Mouse (Mus musculus) intestine, embryonic 16.5 days (tissue): ENCODE results near the gene Arcn1. TPM values are rescaled to one million over a fixed set of nuclear protein-coding genes. Genes with fewer than 3 reads are reported as not detected.
"Not testable (repeated sequence)": the region's sequence is repeated elsewhere in the genome, so short reads cannot be mapped to it uniquely, and the experiment has no call there.

Source experiments
- ATAC-seq: fragments of 200-750 bp; cut with Nextera tagmentation; 2 replicates; pipeline ENCODE4 v1.8.0; 2017; ENCODE audit warnings: moderate TSS enrichment, moderate library complexity
- H3K27ac ChIP-seq: fragments of 300-500 bp; sonication (generic); 2 replicates; pipeline ENCODE4 v1.5.1; 2014; ENCODE audit warnings: mild to moderate bottlenecking, low read length
- H3K27me3 ChIP-seq: fragments of 300-500 bp; sonication (generic); replicated peaks from 2 replicates; pipeline ENCODE4 v1.6.1; 2014; ENCODE audit warnings: low read length, control low read depth, mixed read lengths; ENCODE audit not compliant: control insufficient read depth, insufficient read depth
- H3K36me3 ChIP-seq: fragments of 300-500 bp; sonication (generic); 2 replicates; pipeline ENCODE4 v1.6.1; 2014; ENCODE audit warnings: low read length, control low read depth; ENCODE audit not compliant: control insufficient read depth, insufficient read depth
- H3K4me1 ChIP-seq: fragments of 300-500 bp; sonication (generic); 2 replicates; pipeline ENCODE4 v1.6.1; 2014; ENCODE audit warnings: low read length, control low read depth, mixed read lengths; ENCODE audit not compliant: control insufficient read depth, insufficient read depth
- H3K4me2 ChIP-seq: fragments of 300-500 bp; sonication (generic); 2 replicates; pipeline ENCODE4 v1.6.1; 2014; ENCODE audit warnings: low read depth, low read length, control low read depth
- H3K4me3 ChIP-seq: fragments of 300-500 bp; sonication (generic); 2 replicates; pipeline ENCODE4 v1.5.1; 2014; ENCODE audit warnings: mild to moderate bottlenecking, low read length
- H3K9ac ChIP-seq: fragments of 300-500 bp; sonication (generic); 2 replicates; pipeline ENCODE4 v1.6.1; 2014; ENCODE audit warnings: low read depth, low read length
- H3K9me3 ChIP-seq: fragments of 300-500 bp; sonication (generic); 2 replicates; pipeline ENCODE4 v1.6.1; 2016; ENCODE audit warnings: low read length, control low read depth; ENCODE audit not compliant: control insufficient read depth
- WGBS: fragments of 180-500 bp; shearing (Covaris S2); extraction: QIAGEN DNeasy Blood & Tissue Kit; methylation state at CpG from one replicate; pipeline ENCODE4 v1.1.7; 2014; 5-methylcytosine and 5-hydroxymethylcytosine counted together
- polyA plus RNA-seq: library from polyadenylated mRNA; unstranded; fragments of >200 nt; fragmentation: Nextera tagmentation; extraction: Ambion mirVana; gene quantifications from 2 replicates; pipeline ENCODE4 v1.2.1, GENCODE M21; 2015

The Arcn1 gene
- polyA plus RNA-seq, 1 experiment from 2014 or later, result 187 TPM

DNA sequence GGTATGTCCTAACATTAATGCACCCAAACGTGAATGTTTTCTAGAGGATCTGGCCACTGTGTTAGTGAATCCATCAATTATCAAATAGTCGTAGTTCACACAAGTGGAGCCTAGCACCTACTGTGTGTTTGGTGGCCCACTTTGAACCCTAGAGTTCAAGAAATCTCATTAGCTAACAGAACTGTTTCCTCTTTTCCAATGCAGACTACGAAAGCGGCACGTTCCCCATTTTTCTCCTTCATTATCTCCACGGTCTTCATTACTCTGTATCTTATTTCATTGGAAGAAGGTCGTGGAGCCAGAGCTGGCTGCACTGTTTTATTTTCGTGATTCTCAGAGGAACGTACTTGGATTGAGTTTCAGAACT is 32.3 kb upstream of the Arcn1 start:
- Histone ChIP-seq H3K9me3 (no peaks in the 10 kb centered on the region), H3K27me3 (no peaks in the 10 kb centered on the region), H3K9ac (peak overlapping the region; percentile 20; the same call in 1 of the 2 replicates), H3K4me1 (peaks cover 17% of the 10 kb centered on the region), H3K4me2 (peak overlapping the region; percentile 94), H3K36me3 (no peaks in the 10 kb centered on the region; the same call in 1 of the 2 replicates), H3K27ac (peak overlapping the region; percentile 97), H3K4me3 (peak overlapping the region; percentile 68)
- 38% methylated on average over 9 of the region's 9 CpGs for WGBS
- no peak for ATAC-seq

DNA sequence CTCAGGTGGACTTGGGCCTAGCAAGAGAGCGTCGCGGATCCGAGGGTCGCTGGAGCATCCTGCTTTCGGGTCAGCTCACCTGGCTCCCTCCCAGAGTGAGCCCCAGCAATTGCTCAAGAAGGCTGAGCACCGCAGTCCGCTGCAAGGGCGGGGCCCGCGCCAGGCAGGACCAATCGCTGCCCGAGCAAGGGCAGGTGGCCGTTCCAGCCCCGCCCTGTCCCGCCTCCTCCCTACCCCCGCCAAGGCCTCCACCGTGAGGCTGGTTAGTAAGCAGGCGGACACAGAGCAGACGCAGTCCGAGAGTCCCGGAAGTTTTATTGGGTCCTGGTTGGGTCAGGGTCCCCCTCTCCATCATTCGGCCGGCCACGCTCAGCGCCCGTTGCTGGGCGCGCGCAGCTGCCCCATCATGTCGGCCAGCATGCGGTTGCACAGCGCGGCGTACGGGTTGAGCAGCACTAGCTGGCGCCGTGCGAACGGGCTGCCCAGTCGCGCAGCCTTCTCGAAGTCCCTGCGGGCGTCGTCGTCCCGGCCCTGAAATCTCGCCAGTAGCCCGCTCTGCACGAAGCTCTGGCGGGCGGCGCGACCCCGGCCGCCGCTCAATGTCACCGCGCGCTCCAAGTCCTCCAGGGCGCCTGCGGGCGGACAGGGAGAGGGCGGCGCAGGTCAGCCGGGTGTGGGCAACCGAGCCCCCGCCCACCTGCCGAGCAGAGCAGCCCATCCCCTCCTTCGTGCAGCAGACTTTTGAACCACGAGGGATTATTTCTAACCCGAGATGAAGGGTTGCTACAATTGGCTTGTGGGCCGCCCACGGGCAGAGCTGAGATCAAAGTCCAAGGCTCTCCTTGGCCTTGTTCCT is 31.7 kb upstream of the Arcn1 start, which contains the start of gene Tmem25:
TSS of gene Tmem25 (minus strand) at position 206 of the 856 bp plus-strand sequence.
- Histone ChIP-seq H3K9ac (peak within 1 kb of the TSS; percentile 80), H3K4me2 (peak within 1 kb of the TSS; percentile 94), H3K4me3 (peak within 1 kb of the TSS; percentile 68), H3K36me3 (no peaks in the 10 kb centered on the region), H3K27ac (peak within 1 kb of the TSS; percentile 97), H3K9me3 (no peaks in the 10 kb centered on the region), H3K27me3 (no peaks in the 10 kb centered on the region), H3K4me1 (peaks cover 17% of the 10 kb centered on the region)
- ATAC-seq, result peak; percentile 97
- WGBS, result under 1% methylated on average over 75 of the region's 75 CpGs

DNA sequence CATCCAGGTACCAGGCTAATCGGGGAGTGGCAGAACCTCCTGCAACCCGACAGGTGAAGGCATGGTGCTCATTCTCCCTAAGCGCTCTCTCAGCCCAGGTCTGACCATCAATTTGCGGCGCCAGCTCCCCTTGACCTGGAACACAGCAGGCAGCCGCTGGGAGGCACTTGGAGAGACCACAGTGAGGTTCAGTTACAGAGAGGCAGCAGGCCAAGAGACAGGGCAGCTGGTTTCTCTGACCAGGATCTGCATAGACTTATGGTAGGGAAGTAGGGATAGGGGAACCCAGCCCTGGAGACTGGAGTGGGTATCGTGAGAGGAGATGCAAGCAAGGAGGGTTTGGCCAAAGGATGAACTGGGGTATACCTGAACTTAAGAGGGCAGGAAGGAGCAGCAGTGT is 30.7 kb upstream of the Arcn1 start:
- H3K4me1 ChIP-seq, result peaks cover 17% of the 10 kb centered on the region
- H3K27ac ChIP-seq, result no peak overlapping the region
- no peak for ATAC-seq
- no peak overlapping the region; the same call in 1 of the 2 replicates for H3K9ac ChIP-seq
- peak overlapping the region; percentile 94 for H3K4me2 ChIP-seq
- H3K9me3 ChIP-seq, result no peaks in the 10 kb centered on the region
- H3K4me3 ChIP-seq, result peak overlapping the region; percentile 68
- H3K27me3 ChIP-seq, result no peaks in the 10 kb centered on the region
- WGBS, result 42% methylated on average over 7 of the region's 7 CpGs
- no peaks in the 10 kb centered on the region for H3K36me3 ChIP-seq

DNA sequence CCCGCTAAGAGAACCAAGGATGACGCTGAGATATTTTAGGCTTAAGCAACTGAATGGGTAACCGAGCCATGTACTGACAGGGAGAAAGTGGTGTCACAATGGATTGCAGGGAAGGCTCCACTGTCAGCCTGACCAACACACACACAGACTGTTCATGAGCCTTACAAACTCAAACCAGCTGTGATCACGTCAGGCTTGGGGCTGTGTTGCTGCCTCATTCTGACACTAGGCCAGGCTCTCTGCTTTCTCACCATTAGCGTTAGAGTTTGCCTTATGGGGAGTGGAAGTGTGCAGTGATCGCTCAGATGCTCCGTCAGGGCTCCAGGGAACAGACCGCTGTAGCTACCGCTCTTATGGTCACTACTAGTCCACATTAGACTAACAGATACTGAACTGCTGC is 25.2 kb upstream of the Arcn1 start:
- no peaks in the 10 kb centered on the region for H3K27me3 ChIP-seq
- no peaks in the 10 kb centered on the region for H3K4me1 ChIP-seq
- no peak overlapping the region for H3K9ac ChIP-seq
- H3K27ac ChIP-seq, result no peak overlapping the region
- no peaks in the 10 kb centered on the region for H3K9me3 ChIP-seq
- 0 out of 2 replicates have a peak, but pooled peaks cover 8% of the 10 kb centered on the region for H3K36me3 ChIP-seq
- ATAC-seq, result no peak
- no peak overlapping the region for H3K4me2 ChIP-seq
- 74% methylated on average over 9 of the region's 9 CpGs for WGBS
- H3K4me3 ChIP-seq, result no peak overlapping the region

DNA sequence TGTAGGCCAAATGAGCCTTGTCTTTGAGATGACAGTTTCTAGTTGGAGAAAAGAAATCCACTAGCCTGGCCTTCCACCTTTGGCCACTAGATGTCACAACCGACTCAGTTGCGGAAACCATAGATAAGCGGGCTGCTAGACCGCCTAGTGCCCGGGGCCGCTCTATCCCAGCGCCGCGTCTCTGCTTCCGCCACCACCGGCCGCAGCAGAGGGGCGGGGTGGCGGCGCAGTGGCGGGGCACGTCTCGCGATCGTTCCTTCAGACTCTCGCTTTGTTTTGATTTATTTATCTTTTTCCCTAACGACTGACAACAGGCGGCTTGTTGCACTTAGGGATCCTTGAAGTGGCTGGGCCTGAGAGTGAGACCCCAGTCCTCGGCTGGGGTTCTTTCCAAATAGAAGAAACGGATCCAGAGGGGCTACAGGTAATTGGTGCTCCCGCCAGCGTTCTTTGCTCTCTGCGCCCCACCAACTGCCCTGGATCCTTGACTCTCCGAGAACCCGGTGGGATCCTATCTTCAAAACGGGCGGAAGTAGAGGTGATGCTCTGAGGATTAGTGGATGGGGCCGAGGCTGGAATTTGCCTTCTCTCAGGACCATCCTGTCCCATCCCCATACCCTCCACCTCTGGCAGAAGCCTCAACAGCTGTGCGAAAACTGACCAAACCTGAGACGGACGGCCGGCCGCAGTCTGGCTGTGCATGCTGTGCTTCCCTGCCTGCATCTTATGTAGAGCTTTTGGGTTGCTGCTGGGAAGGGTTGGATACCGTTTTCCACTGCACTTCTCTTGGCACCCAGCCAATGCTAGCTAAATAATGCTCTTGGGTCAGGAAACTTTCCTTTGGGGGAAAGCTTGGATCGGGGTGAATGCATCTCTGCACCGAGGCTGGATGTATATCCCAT is 5.4 kb upstream of the Arcn1 start:
- 0% methylated on average over 41 of the region's 41 CpGs for WGBS
- H3K4me3 ChIP-seq, result peak overlapping the region; percentile 74

DNA sequence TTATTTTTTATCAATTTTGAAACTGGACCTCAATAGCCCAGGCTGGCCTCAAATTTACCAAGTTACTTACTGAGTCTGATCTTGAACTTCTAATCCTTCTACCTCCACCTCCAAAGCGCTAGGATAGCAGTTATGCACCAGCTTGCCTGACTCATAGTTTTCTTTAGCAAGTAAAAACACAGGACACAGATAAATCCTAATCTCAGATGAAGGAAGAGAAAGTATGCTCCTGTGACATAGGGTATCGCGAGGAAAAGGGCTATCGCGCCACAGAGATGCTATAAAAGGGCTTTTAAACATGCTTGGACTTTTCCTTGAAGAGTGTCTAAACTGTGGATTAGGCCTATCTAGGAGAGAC is 4.7 kb upstream of the Arcn1 start:
- no peak overlapping the region for H3K4me2 ChIP-seq
- no peak overlapping the region for H3K9ac ChIP-seq
- H3K27me3 ChIP-seq, result no peaks in the 10 kb centered on the region
- H3K4me1 ChIP-seq, result peaks cover 3% of the 10 kb centered on the region; the same call in 1 of the 2 replicates
- H3K9me3 ChIP-seq, result no peaks in the 10 kb centered on the region
- peak overlapping the region; percentile 53 for H3K27ac ChIP-seq
- 0 out of 2 replicates have a peak, but pooled peaks cover 4% of the 10 kb centered on the region for H3K36me3 ChIP-seq
- 21% methylated on average over 5 of the region's 5 CpGs for WGBS
- no peak overlapping the region for H3K4me3 ChIP-seq
- no peak; the same call in 1 of the 2 replicates for ATAC-seq

More for the DNA sequence above, 5.4 kb upstream of the Arcn1 start:
- H3K9ac ChIP-seq, result peak overlapping the region; percentile 90
- 0 out of 2 replicates have a peak, but pooled peaks cover 4% of the 10 kb centered on the region for H3K36me3 ChIP-seq
- H3K27ac ChIP-seq, result peak overlapping the region; percentile 81
- peak; percentile 98 for ATAC-seq
- H3K27me3 ChIP-seq, result no peaks in the 10 kb centered on the region
- peak overlapping the region; percentile 86 for H3K4me2 ChIP-seq
- H3K9me3 ChIP-seq, result no peaks in the 10 kb centered on the region
- peaks cover 3% of the 10 kb centered on the region; the same call in 1 of the 2 replicates for H3K4me1 ChIP-seq

DNA sequence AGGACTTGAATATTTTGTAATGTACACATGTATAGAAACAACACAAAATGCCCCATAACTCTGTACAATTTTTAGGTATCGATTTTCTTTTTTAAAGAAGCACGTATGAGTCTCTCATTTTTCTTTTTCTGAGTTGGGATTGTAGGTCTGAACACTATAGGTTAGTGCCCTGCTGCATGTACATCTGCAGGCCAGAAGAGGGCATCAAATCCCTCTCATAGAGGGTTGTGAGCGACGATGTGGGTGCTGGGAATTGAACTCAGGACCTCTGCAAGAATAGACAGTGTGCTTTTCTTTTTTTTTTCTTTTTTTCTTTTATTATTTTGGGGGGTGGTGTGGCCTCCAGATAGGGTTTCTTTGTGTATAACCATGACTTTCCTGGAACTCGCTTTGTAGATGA is 3.7 kb upstream of the Arcn1 start:
- 95% methylated on average over 5 of the region's 5 CpGs for WGBS
- H3K27ac ChIP-seq, result no peak overlapping the region
- ATAC-seq, result no peak

DNA sequence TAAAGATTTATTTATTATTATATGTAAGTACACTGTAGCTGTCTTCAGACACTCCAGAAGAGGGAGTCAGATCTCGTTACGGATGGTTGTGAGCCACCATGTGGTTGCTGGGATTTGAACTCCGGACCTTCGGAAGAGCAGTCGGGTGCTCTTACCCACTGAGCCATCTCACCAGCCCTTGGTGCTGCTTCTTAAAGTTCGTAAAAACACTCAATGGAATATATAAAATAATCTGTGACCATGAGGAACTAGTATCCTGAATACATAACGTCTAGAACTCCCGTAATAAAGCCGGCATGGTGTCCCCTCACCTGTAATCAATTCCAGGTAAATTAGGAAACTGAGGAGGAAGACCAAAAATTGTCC is 367 bp upstream of the Arcn1 start:
- not testable (repeated sequence) for H3K36me3 ChIP-seq, H3K9ac ChIP-seq, H3K9me3 ChIP-seq, H3K27me3 ChIP-seq
- peak overlapping the region; percentile 94 for H3K4me3 ChIP-seq
- ATAC-seq, result 0 out of 2 replicates have a peak, but pooled peaks have one; percentile 14
- H3K4me1 ChIP-seq, result peaks cover 19% of the 10 kb centered on the region
- 38% methylated on average over 7 of the region's 9 CpGs for WGBS
- 0 out of 2 replicates have a peak overlapping the region, but pooled peaks have one; percentile 17 for H3K4me2 ChIP-seq
- peak overlapping the region; percentile 96; the same call in 1 of the 2 replicates for H3K27ac ChIP-seq

More for the DNA sequence above, 3.7 kb upstream of the Arcn1 start:
- H3K9me3 ChIP-seq, result no peaks in the 10 kb centered on the region
- peaks cover 3% of the 10 kb centered on the region; the same call in 1 of the 2 replicates for H3K4me1 ChIP-seq
- no peak overlapping the region for H3K4me3 ChIP-seq
- no peaks in the 10 kb centered on the region for H3K27me3 ChIP-seq
- 0 out of 2 replicates have a peak, but pooled peaks cover 4% of the 10 kb centered on the region for H3K36me3 ChIP-seq
- no peak overlapping the region for H3K9ac ChIP-seq
- no peak overlapping the region for H3K4me2 ChIP-seq

DNA sequence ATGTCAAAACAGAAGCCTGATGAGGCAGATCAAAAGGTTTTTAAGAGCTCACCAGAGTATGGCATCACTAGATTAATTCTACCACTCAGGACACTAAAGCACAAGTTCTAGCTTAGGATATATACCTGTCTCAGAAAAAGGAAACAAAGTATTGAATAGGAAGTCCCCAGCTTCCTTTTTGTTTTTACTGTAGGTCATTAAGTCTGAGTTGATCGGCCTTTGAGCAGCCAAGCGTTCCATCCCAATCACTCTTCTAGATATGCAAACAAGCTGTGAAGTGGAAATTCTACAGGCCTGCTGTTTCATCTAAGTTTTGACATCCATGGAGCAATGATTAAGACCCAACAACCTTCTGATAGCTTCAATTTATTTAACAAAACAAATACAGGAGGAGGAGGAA is 6.8 kb downstream of the Arcn1 start:
- H3K36me3 ChIP-seq, result peaks cover 4% of the 10 kb centered on the region
- no peak overlapping the region for H3K4me2 ChIP-seq
- WGBS, result 71% methylated on average over 2 of the region's 2 CpGs

More for the DNA sequence above, 6.8 kb downstream of the Arcn1 start:
- Histone ChIP-seq H3K27me3 (no peaks in the 10 kb centered on the region), H3K9me3 (no peaks in the 10 kb centered on the region), H3K4me1 (peaks cover 21% of the 10 kb centered on the region), H3K9ac (no peak overlapping the region), H3K27ac (no peak overlapping the region), H3K4me3 (no peak overlapping the region)
- no peak for ATAC-seq
